Mouse (Mus musculus) heart, embryonic 10.5 days (tissue): ENCODE measurements around the gene Rad9a. TPM values are rescaled to one million over a fixed set of nuclear protein-coding genes. Genes with fewer than 3 reads are reported as not detected.

Source experiments
- DNase-seq: peaks from one replicate; pipeline ENCODE4 v3.0.0-alpha.2; 2017; ENCODE audit warnings: low spot score
- H3K27ac ChIP-seq: fragments of 300-500 bp; sonication (generic); 2 replicates; pipeline ENCODE4 v1.5.1; 2016; ENCODE audit warnings: mild to moderate bottlenecking
- H3K27me3 ChIP-seq: fragments of 300-500 bp; sonication (generic); 2 replicates; pipeline ENCODE4 v1.6.1; 2016; ENCODE audit warnings: mild to moderate bottlenecking; ENCODE audit not compliant: poor library complexity, insufficient read depth, severe bottlenecking
- H3K36me3 ChIP-seq: fragments of 300-500 bp; sonication (generic); 2 replicates; pipeline ENCODE4 v1.6.1; 2016; ENCODE audit warnings: mild to moderate bottlenecking, moderate library complexity
- H3K4me1 ChIP-seq: fragments of 300-500 bp; sonication (generic); 2 replicates; pipeline ENCODE4 v1.6.1; 2016; ENCODE audit warnings: mild to moderate bottlenecking
- H3K4me3 ChIP-seq: fragments of 300-500 bp; sonication (generic); 2 replicates; pipeline ENCODE4 v1.5.1; 2016; ENCODE audit warnings: mild to moderate bottlenecking, moderate library complexity
- H3K9me3 ChIP-seq: fragments of 300-500 bp; sonication (generic); 2 replicates; pipeline ENCODE4 v1.6.1; 2016; ENCODE audit warnings: mild to moderate bottlenecking, moderate library complexity
- WGBS: fragments of 180-500 bp; shearing (Covaris S2); methylation state at CpG from one replicate; pipeline ENCODE4 v1.1.7; 2016; 5-methylcytosine and 5-hydroxymethylcytosine counted together
- polyA plus RNA-seq: library from polyadenylated mRNA; unstranded; fragments of >200 nt; fragmentation: Nextera tagmentation; extraction: Ambion mirVana; gene quantifications from 2 replicates; pipeline ENCODE4 v1.2.1, GENCODE M21; 2016

Gene Rad9a
- polyA plus RNA-seq, 1 experiment from 2014 or later: 40.0 TPM

- no peaks in the 10 kb centered on the region for H3K9me3 ChIP-seq
- no peak for DNase-seq
- H3K4me3 ChIP-seq: no peak overlapping the region
- peaks cover 27% of the 10 kb centered on the region for H3K4me1 ChIP-seq
- H3K27me3 ChIP-seq: peaks cover 31% of the 10 kb centered on the region
- peak overlapping the region; percentile 2; the same call in 1 of the 2 replicates for H3K27ac ChIP-seq
- WGBS: 22% methylated on average over 8 of the region's 8 CpGs
- H3K36me3 ChIP-seq: no peaks in the 10 kb centered on the region
Observed at GRCm38 (mm10) chr19:4227894-4228678, 26.6 kb upstream of the Rad9a start.

DNA sequence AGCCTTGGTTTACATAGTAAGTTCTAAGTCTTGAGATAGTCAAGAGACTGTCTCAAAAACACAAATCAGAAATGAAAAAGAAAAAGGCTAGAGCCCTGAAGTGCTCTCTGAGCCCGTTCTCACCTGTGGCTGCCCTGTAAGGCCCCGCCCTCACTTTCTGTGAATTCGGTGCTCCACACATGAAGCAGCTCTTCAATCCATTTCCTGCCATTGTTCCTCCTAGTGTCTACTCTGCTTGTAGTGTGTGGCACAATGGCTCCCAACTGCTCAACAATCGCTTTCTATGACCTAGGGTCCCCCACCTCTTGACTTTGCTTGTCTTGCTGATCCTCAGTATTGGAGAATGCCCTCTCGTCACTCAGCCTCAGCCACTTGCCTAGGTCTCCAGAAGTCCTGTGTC lies 26.0 kb upstream of the Rad9a start:
- H3K4me1 ChIP-seq: peaks cover 25% of the 10 kb centered on the region
- WGBS: 54% methylated on average over 5 of the region's 5 CpGs
- no peaks in the 10 kb centered on the region for H3K9me3 ChIP-seq
- H3K27me3 ChIP-seq: peaks cover 34% of the 10 kb centered on the region
- 0 out of 2 replicates have a peak overlapping the region, but pooled peaks have one; percentile 2 for H3K27ac ChIP-seq
- H3K4me3 ChIP-seq: no peak overlapping the region
- 0 out of 2 replicates have a peak, but pooled peaks cover 2% of the 10 kb centered on the region for H3K36me3 ChIP-seq
- no peak for DNase-seq

GRCm38 (mm10) chr19:4226779-4227178 lies 25.3 kb upstream of the Rad9a start:
- no peaks in the 10 kb centered on the region for H3K9me3 ChIP-seq
- H3K4me3 ChIP-seq: no peak overlapping the region
- peaks cover 26% of the 10 kb centered on the region for H3K4me1 ChIP-seq
- H3K27ac ChIP-seq: no peak overlapping the region
- no peak for DNase-seq
- 84% methylated on average over 7 of the region's 7 CpGs for WGBS
- H3K27me3 ChIP-seq: peaks cover 41% of the 10 kb centered on the region
- peaks cover 9% of the 10 kb centered on the region; the same call in 1 of the 2 replicates for H3K36me3 ChIP-seq

DNA sequence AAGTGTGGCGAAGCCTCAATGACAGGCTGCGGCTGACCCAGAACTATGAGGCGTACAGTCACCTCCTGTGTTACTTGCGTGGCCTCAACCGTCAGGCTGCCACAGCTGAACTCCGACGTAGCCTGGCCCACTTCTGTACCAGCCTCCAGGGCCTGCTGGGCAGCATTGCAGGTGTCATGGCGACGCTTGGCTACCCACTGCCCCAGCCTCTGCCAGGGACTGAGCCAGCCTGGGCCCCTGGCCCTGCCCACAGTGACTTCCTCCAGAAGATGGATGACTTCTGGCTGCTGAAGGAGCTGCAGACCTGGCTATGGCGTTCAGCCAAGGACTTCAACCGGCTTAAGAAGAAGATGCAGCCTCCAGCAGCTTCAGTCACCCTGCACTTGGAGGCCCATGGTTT lies 20.7 kb upstream of the Rad9a start:
- no peaks in the 10 kb centered on the region for H3K9me3 ChIP-seq
- WGBS: 83% methylated on average over 11 of the region's 11 CpGs
- peaks cover 33% of the 10 kb centered on the region for H3K4me1 ChIP-seq
- H3K27ac ChIP-seq: peak overlapping the region; percentile 39
- H3K36me3 ChIP-seq: peaks cover 12% of the 10 kb centered on the region; the same call in 1 of the 2 replicates
- no peak overlapping the region for H3K4me3 ChIP-seq
- H3K27me3 ChIP-seq: peaks cover 48% of the 10 kb centered on the region
- DNase-seq: no peak

DNA sequence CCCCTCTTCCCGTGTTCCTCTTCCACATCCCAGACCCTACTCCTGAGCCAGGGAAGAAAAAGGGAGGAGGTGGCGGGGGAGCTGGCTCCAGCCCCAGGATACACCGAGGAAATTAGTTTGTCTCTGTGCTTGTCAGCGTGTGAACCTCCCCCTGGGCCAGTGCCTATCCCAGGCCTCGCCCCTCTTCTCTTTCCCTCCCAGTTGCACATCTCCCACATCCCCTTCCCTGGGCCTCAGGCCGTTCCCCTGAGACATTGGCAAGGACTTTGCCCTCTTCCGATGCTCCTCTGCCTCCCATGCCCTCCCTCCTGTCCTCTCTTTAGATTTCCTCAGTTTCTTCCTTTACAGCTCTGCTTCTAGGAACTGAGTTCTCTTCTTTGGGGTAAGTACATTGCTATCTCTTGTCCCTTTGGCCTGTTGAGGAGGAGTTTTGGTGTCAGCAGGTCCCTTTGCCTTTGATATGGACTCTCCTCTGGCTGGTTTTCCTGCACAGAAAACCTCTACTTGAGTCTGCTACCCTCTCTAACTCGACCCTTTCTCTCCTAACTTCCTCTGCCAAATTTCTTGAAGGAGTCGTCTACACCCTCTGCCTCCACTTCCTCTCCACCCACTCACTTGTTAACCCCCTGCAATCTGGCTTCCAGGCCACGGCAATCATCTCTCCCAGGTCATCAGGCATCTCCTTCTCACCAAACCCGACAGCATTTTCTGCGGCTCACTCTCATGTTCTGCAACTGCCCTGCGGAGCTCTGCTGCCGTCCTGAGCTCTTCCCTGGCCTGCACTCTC lies 19.7 kb upstream of the Rad9a start:
- Histone ChIP-seq H3K36me3 (peaks cover 12% of the 10 kb centered on the region; the same call in 1 of the 2 replicates), H3K4me3 (0 out of 2 replicates have a peak overlapping the region, but pooled peaks have one; percentile 8), H3K27ac (peak overlapping the region; percentile 63), H3K4me1 (peaks cover 43% of the 10 kb centered on the region), H3K9me3 (no peaks in the 10 kb centered on the region), H3K27me3 (peaks cover 53% of the 10 kb centered on the region)
- 36% methylated on average over 14 of the region's 14 CpGs for WGBS
- DNase-seq: no peak

DNA sequence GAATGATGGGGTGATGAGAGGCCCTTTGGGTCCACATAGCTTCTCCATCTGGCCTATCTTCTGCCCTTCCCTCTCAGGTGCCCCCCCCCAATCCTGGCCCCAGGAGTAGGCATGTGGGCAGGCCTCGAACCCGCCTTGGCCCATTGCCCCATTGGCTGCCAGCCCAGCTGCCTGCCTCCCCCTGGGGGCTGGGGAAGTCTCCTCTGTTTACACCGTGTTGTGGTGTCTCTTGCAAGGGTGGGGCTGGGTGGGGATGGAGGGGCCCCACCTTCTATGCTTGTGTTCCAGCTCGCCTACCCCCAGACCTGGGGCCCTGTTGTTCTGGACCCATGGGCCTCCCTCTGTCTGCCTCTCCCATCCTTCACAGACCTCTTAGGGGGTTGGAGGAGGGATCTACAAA lies 19.0 kb upstream of the Rad9a start:
- Histone ChIP-seq H3K4me1 (peaks cover 50% of the 10 kb centered on the region), H3K36me3 (peaks cover 12% of the 10 kb centered on the region; the same call in 1 of the 2 replicates), H3K27ac (peak overlapping the region; percentile 63), H3K9me3 (no peaks in the 10 kb centered on the region), H3K27me3 (peaks cover 60% of the 10 kb centered on the region), H3K4me3 (no peak overlapping the region)
- no peak for DNase-seq
- WGBS: 64% methylated on average over 4 of the region's 4 CpGs

DNA sequence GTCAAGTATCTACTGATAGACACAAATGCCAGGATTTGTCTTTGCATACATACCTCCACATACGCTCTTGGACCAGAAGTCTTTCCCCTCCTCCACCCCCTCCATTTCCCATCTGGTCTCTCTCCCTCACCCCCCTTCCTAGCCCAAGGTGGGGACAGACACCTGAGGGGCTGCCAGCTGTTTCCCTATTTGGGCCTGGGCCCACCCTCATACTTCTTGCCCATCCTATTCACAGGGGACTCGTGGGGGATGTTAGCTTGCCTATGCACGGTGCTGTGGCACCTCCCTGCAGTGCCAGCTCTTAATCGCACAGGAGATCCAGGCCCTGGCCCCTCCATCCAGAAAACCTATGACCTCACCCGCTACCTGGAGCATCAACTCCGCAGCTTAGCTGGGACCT lies 18.5 kb upstream of the Rad9a start:
- 83% methylated on average over 6 of the region's 6 CpGs for WGBS
- H3K4me3 ChIP-seq: no peak overlapping the region
- H3K36me3 ChIP-seq: peaks cover 12% of the 10 kb centered on the region; the same call in 1 of the 2 replicates
- DNase-seq: no peak
- H3K9me3 ChIP-seq: no peaks in the 10 kb centered on the region
- peak overlapping the region; percentile 63; the same call in 1 of the 2 replicates for H3K27ac ChIP-seq
- H3K27me3 ChIP-seq: peaks cover 65% of the 10 kb centered on the region
- H3K4me1 ChIP-seq: peaks cover 54% of the 10 kb centered on the region

DNA sequence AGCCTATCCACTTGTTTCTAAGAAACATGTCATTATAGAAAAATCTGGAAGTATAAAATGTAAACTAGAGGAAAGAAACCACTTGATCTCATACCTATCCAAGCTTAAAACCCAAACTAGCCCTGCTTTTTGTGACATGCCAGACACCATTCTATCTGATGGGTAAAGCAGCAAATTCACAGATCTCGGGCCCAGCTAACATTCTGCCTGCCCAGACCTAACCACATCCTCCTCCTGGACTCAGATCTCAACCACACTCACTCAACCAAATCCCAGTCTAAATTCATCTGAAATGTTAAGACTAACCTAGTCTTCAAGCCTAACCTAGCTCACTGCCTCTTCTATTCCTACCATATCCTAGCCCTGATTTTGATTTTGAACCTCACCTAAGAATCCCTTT lies 17.3 kb upstream of the Rad9a start:
- H3K9me3 ChIP-seq: no peaks in the 10 kb centered on the region
- no peak for DNase-seq
- H3K4me3 ChIP-seq: no peak overlapping the region
- 64% methylated on average over 1 of the region's 1 CpGs for WGBS
- peaks cover 75% of the 10 kb centered on the region for H3K27me3 ChIP-seq
- no peak overlapping the region for H3K27ac ChIP-seq
- H3K4me1 ChIP-seq: peaks cover 66% of the 10 kb centered on the region
- peaks cover 12% of the 10 kb centered on the region; the same call in 1 of the 2 replicates for H3K36me3 ChIP-seq

- H3K27ac ChIP-seq: no peak overlapping the region
- H3K4me3 ChIP-seq: no peak overlapping the region
- peaks cover 80% of the 10 kb centered on the region for H3K27me3 ChIP-seq
Observed at GRCm38 (mm10) chr19:4218293-4218692, 16.8 kb upstream of the Rad9a start.

DNA sequence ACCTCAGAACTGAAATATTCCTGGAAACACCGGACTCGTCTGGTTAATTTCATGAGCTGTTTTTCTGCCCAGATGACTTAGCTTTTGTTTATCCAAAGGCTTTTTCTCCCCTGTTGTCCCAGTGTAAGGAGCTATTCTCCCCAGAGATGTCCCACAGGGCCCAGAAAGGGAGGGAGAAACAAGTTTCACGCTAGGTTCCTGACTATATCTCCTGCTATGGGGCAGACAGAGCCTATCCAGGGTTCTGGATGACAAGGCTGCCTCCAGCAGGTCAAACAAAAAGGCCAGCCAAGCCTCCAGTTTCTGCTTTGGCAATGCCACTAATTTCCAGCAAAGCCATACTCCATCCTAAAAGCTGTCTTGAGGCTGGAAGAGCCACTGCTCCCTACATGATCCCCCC lies 16.4 kb upstream of the Rad9a start:
- Histone ChIP-seq H3K4me1 (peaks cover 73% of the 10 kb centered on the region), H3K4me3 (no peak overlapping the region), H3K27ac (no peak overlapping the region), H3K36me3 (peaks cover 12% of the 10 kb centered on the region; the same call in 1 of the 2 replicates), H3K9me3 (no peaks in the 10 kb centered on the region), H3K27me3 (peaks cover 85% of the 10 kb centered on the region)
- DNase-seq: no peak
- WGBS: 41% methylated on average over 3 of the region's 3 CpGs

More at GRCm38 (mm10) chr19:4218293-4218692, 16.8 kb upstream of the Rad9a start:
- 68% methylated on average over 2 of the region's 11 CpGs for WGBS
- H3K4me1 ChIP-seq: peaks cover 70% of the 10 kb centered on the region
- H3K9me3 ChIP-seq: no peaks in the 10 kb centered on the region
- H3K36me3 ChIP-seq: peaks cover 12% of the 10 kb centered on the region; the same call in 1 of the 2 replicates
- no peak for DNase-seq

GRCm38 (mm10) chr19:4217140-4217539 lies 15.7 kb upstream of the Rad9a start:
- H3K9me3 ChIP-seq: no peaks in the 10 kb centered on the region
- H3K36me3 ChIP-seq: peaks cover 6% of the 10 kb centered on the region; the same call in 1 of the 2 replicates
- peak overlapping the region; percentile 13; the same call in 1 of the 2 replicates for H3K27ac ChIP-seq
- WGBS: 9% methylated on average over 5 of the region's 5 CpGs
- peaks cover 77% of the 10 kb centered on the region for H3K4me1 ChIP-seq
- H3K27me3 ChIP-seq: peaks cover 86% of the 10 kb centered on the region
- H3K4me3 ChIP-seq: no peak overlapping the region; the same call in 1 of the 2 replicates
- no peak for DNase-seq

DNA sequence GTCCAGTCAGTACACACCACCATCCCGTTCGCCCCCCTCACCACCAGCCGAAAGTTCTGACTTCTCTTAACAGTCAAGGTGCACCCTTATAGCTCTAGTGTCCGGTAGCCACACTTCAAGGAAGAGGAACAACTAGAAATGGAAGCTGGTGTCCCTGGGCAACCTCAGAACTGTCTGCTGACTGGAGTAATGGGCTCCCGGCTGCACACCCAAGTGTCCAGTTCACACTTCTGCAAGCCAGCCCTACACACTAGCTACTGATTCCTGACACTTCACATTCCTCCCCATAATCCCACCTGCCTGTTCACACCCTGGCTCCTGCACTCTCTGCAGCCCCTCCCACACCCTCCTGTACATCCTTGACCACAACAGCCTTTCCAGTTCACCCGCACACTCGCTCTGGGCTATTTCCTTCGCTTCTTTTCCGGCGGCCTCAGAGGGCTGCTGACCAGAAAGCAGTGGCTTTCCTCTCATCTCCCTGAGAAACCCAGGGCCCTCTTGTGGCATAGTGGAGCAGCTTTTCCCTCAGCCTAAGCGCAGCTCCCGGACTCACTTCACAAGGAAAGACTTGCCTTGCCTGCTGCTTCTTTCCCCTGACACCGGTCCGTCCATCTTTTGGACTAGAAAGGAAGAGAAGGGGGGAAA lies 14.7 kb upstream of the Rad9a start:
- Histone ChIP-seq H3K27ac (peak overlapping the region; percentile 13; the same call in 1 of the 2 replicates), H3K36me3 (0 out of 2 replicates have a peak, but pooled peaks cover 3% of the 10 kb centered on the region), H3K4me1 (peaks cover 74% of the 10 kb centered on the region), H3K27me3 (peaks cover 87% of the 10 kb centered on the region), H3K4me3 (peak overlapping the region; percentile 31), H3K9me3 (no peaks in the 10 kb centered on the region)
- WGBS: 14% methylated on average over 14 of the region's 14 CpGs
- no peak for DNase-seq
